Comparison of ENCODE assay signal across 20 mouse cellular contexts in genomic region chr9:119313096-119313495, GRCm38 (mm10). TPM values are rescaled to one million over a fixed set of nuclear protein-coding genes. Genes with fewer than 3 reads are reported as not detected.
"Had no signal": no experiment of that assay in that cellular context is flagged by ENCODE, and none has a peak within 500 bp of the region (broad histone marks: within the 10 kb centered on the region; RNA-seq: fewer than 3 reads in every experiment).

No protein-coding gene starts in this region.

- H3K4me3 ChIP-seq: kidney, embryonic 15.5 days; limb, embryonic 13.5 days; liver, embryonic 15.5 days; midbrain, embryonic 15.5 days; neural tube, embryonic 12.5 days; stomach, embryonic 15.5 days had no signal

- ATAC-seq: lung, postnatal 0 days; midbrain, embryonic 15.5 days had no signal

- H3K27ac ChIP-seq: kidney, embryonic 15.5 days; limb, embryonic 13.5 days; liver, embryonic 15.5 days; midbrain, embryonic 15.5 days; neural tube, embryonic 12.5 days; stomach, embryonic 15.5 days had no signal

- DNase-seq: kidney, postnatal 14 days; left cerebral cortex, postnatal 4 days; lung, adult 2 months; lung, postnatal 36 days; right cerebral cortex, postnatal 14 days; thymus, adult 2 months; thymus, postnatal 36 days had no signal

RNA-seq across cellular contexts. Expression of gene Xylb, which starts 44.1 kb away (rescaled TPM):
- total RNA-seq: monocyte, adult 5-6 weeks had no signal

RNA-seq across cellular contexts. Expression of gene Slc22a14, which starts 52.3 kb away (rescaled TPM):
- total RNA-seq: layer of hippocampus, postnatal 14 days; left cerebral cortex, adult 18-20 months; left cerebral cortex, postnatal 10 days; left cerebral cortex, postnatal 4 days; megakaryocyte progenitor cell, adult 5-6 weeks; neutrophil, adult 5-6 weeks had no signal
